Mouse (Mus musculus): ENCODE data around the gene Myl10. TPM values are rescaled to one million over a fixed set of nuclear protein-coding genes. Genes with fewer than 3 reads are reported as not detected.

Gene Myl10
- polyA plus RNA-seq, 1 experiment = not detected

GRCm38 (mm10) chr5:136703751-136704150, 10.8 kb downstream of the Myl10 start:
- H3K27me3 ChIP-seq (replicated peaks; ENCODE audit: control insufficient read depth, insufficient read depth, low read length) = no peaks in the 10 kb centered on the region
- WGBS = 46% methylated on average over 3 of the region's 3 CpGs
- H3K36me3 ChIP-seq (ENCODE audit: control insufficient read depth, insufficient read depth, low read length) = no peaks in the 10 kb centered on the region
- H3K4me3 ChIP-seq (ENCODE audit: insufficient read depth, low read depth, low read length) = no peak overlapping the region
- H3K27ac ChIP-seq (ENCODE audit: insufficient read depth, low read depth, low read length) = no peak overlapping the region
- no peaks in the 10 kb centered on the region for H3K4me1 ChIP-seq (ENCODE audit: control insufficient read depth, insufficient read depth, low read length)
- DNase-seq = peak; percentile 78
- TF ChIP-seq POLR2A (IDR thresholded peaks at IDR 0.05; ENCODE audit: low read depth, low read length) (no peak), CTCF (conservative IDR thresholded peaks at IDR 0.05; ENCODE audit: insufficient read depth, insufficient read length, low read depth, low read length) (peak; percentile 74)

DNA sequence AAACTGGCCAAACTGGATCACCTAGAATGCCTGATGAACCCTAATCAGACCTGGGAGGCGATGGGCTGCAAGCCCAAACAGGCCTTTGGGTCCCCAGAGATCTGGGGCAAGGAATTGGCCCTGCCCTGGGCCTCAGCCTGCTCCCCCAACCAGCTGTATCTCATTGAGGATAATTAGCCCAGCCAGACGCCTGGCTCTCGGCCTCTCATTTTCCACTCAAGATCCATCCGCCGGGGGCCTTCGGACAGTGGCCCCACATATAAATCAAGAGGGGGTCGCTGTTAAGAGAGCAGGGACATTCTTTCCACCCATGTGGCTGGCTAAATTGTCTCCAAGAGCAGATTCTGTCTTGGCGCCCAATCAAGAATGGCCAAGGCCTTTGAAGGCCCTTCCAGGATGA, 11.2 kb downstream of the Myl10 start:
- H3K4me1 ChIP-seq (ENCODE audit: control insufficient read depth, insufficient read depth, low read length) = no peaks in the 10 kb centered on the region
- TF ChIP-seq CTCF (conservative IDR thresholded peaks at IDR 0.05; ENCODE audit: insufficient read depth, insufficient read length, low read depth, low read length) = no peak
- no peak for TF ChIP-seq POLR2A (IDR thresholded peaks at IDR 0.05; ENCODE audit: low read depth, low read length)
- H3K27ac ChIP-seq (ENCODE audit: insufficient read depth, low read depth, low read length) = no peak overlapping the region
- no peak overlapping the region for H3K4me3 ChIP-seq (ENCODE audit: insufficient read depth, low read depth, low read length)
- DNase-seq = peak; percentile 23
- no peaks in the 10 kb centered on the region for H3K27me3 ChIP-seq (replicated peaks; ENCODE audit: control insufficient read depth, insufficient read depth, low read length)
- 75% methylated on average over 8 of the region's 8 CpGs for WGBS
- H3K36me3 ChIP-seq (ENCODE audit: control insufficient read depth, insufficient read depth, low read length) = no peaks in the 10 kb centered on the region

GRCm38 (mm10) chr5:136705532-136705931, 12.6 kb downstream of the Myl10 start:
- 100% methylated on average over 3 of the region's 3 CpGs for WGBS
- H3K4me1 ChIP-seq (ENCODE audit: control insufficient read depth, insufficient read depth, low read length) = no peaks in the 10 kb centered on the region
- TF ChIP-seq POLR2A (IDR thresholded peaks at IDR 0.05; ENCODE audit: low read depth, low read length) (no peak), CTCF (conservative IDR thresholded peaks at IDR 0.05; ENCODE audit: insufficient read depth, insufficient read length, low read depth, low read length) (peak; percentile 37)
- peak; percentile 11 for DNase-seq
- H3K27ac ChIP-seq (ENCODE audit: insufficient read depth, low read depth, low read length) = no peak overlapping the region
- H3K4me3 ChIP-seq (ENCODE audit: insufficient read depth, low read depth, low read length) = no peak overlapping the region
- H3K27me3 ChIP-seq (replicated peaks; ENCODE audit: control insufficient read depth, insufficient read depth, low read length) = no peaks in the 10 kb centered on the region
- H3K36me3 ChIP-seq (ENCODE audit: control insufficient read depth, insufficient read depth, low read length) = no peaks in the 10 kb centered on the region

DNA sequence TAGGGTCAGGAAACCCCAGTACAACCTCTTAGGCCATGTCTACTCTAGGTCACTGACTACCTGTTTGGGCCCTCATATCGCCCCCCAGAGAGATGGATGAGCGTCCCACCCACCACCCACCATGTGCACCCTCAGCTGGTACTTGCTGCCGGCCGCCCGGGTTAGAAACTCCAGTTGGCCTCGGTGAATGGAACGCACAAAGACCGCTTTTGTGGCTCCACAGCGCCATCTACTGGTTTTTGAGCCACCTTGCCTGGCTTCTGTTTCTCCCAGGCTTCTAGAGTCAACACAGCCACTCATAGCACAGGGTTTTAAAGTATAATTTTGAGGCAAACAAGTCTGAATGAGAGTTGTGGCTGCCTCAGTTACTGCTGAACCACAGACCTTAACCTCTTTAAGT, 13.9 kb downstream of the Myl10 start:
- H3K4me1 ChIP-seq (ENCODE audit: control insufficient read depth, insufficient read depth, low read length) = no peaks in the 10 kb centered on the region

DNA sequence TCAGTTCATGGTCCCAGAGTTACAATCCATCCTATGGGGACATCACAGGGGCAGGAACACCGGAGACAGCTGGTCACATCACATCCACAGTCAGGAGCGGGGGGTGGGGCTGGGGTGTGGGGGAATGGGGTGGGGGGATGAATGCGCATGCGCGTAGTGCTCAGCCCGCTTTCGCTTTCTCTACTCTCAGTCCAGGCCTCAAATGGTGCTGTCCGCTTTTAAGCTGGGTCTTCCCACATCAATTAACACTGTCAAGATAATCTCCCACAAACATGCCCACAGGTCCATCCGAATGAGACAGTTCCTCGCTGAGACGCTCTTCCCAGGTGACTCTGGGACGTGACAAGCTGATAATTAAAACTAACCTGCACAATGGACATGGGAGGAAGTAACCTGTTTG, 15.2 kb downstream of the Myl10 start:
- Histone ChIP-seq H3K4me1 (ENCODE audit: control insufficient read depth, insufficient read depth, low read length) (no peaks in the 10 kb centered on the region), H3K4me3 (ENCODE audit: insufficient read depth, low read depth, low read length) (no peak overlapping the region), H3K36me3 (ENCODE audit: control insufficient read depth, insufficient read depth, low read length) (no peaks in the 10 kb centered on the region), H3K27me3 (replicated peaks; ENCODE audit: control insufficient read depth, insufficient read depth, low read length) (no peaks in the 10 kb centered on the region), H3K27ac (ENCODE audit: insufficient read depth, low read depth, low read length) (no peak overlapping the region)
- DNase-seq = no peak
- TF ChIP-seq POLR2A (IDR thresholded peaks at IDR 0.05; ENCODE audit: low read depth, low read length) (no peak), CTCF (conservative IDR thresholded peaks at IDR 0.05; ENCODE audit: insufficient read depth, insufficient read length, low read depth, low read length) (no peak)
- WGBS = 86% methylated on average over 12 of the region's 12 CpGs

More for the DNA sequence above, 13.9 kb downstream of the Myl10 start:
- Histone ChIP-seq H3K27me3 (replicated peaks; ENCODE audit: control insufficient read depth, insufficient read depth, low read length) (no peaks in the 10 kb centered on the region), H3K4me3 (ENCODE audit: insufficient read depth, low read depth, low read length) (no peak overlapping the region), H3K36me3 (ENCODE audit: control insufficient read depth, insufficient read depth, low read length) (no peaks in the 10 kb centered on the region), H3K27ac (ENCODE audit: insufficient read depth, low read depth, low read length) (no peak overlapping the region)
- WGBS = under 1% methylated on average over 9 of the region's 9 CpGs
- TF ChIP-seq CTCF (conservative IDR thresholded peaks at IDR 0.05; ENCODE audit: insufficient read depth, insufficient read length, low read depth, low read length) (peak; percentile 75), POLR2A (IDR thresholded peaks at IDR 0.05; ENCODE audit: low read depth, low read length) (no peak)
- DNase-seq = peak; percentile 64

DNA sequence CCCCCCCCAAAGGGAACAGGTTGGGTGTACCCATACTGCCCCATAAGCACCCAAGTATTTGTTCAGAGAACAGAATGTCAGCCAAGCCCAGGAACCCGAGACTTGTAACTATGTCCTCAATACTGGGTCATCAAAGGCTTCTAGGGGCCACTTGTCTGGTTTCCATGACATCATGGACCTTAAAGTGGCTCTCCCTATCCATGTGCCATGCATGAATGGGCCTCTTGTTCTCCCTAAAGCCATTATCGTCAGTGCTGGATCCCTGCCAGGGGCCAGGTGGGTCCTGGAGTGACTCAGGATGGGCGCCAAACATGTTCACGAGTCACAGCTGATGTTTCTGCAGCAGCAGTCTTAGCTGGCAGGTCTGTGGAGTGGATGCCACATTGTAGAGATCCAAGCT, 17.8 kb downstream of the Myl10 start:
- H3K4me1 ChIP-seq (ENCODE audit: control insufficient read depth, insufficient read depth, low read length) = no peaks in the 10 kb centered on the region
- TF ChIP-seq CTCF (conservative IDR thresholded peaks at IDR 0.05; ENCODE audit: insufficient read depth, insufficient read length, low read depth, low read length) (no peak), POLR2A (IDR thresholded peaks at IDR 0.05; ENCODE audit: low read depth, low read length) (no peak)
- no peaks in the 10 kb centered on the region for H3K36me3 ChIP-seq (ENCODE audit: control insufficient read depth, insufficient read depth, low read length)
- DNase-seq = no peak
- H3K4me3 ChIP-seq (ENCODE audit: insufficient read depth, low read depth, low read length) = no peak overlapping the region
- WGBS = 58% methylated on average over 4 of the region's 4 CpGs
- no peak overlapping the region for H3K27ac ChIP-seq (ENCODE audit: insufficient read depth, low read depth, low read length)
- H3K27me3 ChIP-seq (replicated peaks; ENCODE audit: control insufficient read depth, insufficient read depth, low read length) = no peaks in the 10 kb centered on the region

GRCm38 (mm10) chr5:136714232-136714875, 21.4 kb downstream of the Myl10 start:
- Histone ChIP-seq H3K4me1 (ENCODE audit: control insufficient read depth, insufficient read depth, low read length) (no peaks in the 10 kb centered on the region), H3K27ac (ENCODE audit: insufficient read depth, low read depth, low read length) (no peak overlapping the region), H3K4me3 (ENCODE audit: insufficient read depth, low read depth, low read length) (no peak overlapping the region), H3K27me3 (replicated peaks; ENCODE audit: control insufficient read depth, insufficient read depth, low read length) (no peaks in the 10 kb centered on the region), H3K36me3 (ENCODE audit: control insufficient read depth, insufficient read depth, low read length) (no peaks in the 10 kb centered on the region)
- WGBS = 30% methylated on average over 32 of the region's 32 CpGs
- TF ChIP-seq POLR2A (IDR thresholded peaks at IDR 0.05; ENCODE audit: low read depth, low read length) (no peak), CTCF (conservative IDR thresholded peaks at IDR 0.05; ENCODE audit: insufficient read depth, insufficient read length, low read depth, low read length) (no peak)
- no peak for DNase-seq
